Mouse (Mus musculus) heart, postnatal 36 days (tissue): ENCODE measurements around the gene Map3k6. TPM values are rescaled to one million over a fixed set of nuclear protein-coding genes. Genes with fewer than 3 reads are reported as not detected.

Source experiments
- DNase-seq, 2 experiments: peaks; one replicate each; pipeline ENCODE4 v3.0.0; 2021 to 2022
- intact Hi-C: fragments of 180-260 bp; cut with DNase I; formaldehyde crosslinking; loops from one replicate; pipeline ENCODE4 v1.15.1; 2025
- total RNA-seq, 2 experiments: library from RNA; stranded (reverse); gene quantifications; 2 replicates each; pipeline ENCODE4 v1.2.3; 2021

Map3k6 gene
- total RNA-seq, 2 experiments from 2014 or later, result 15.5 to 20.1 TPM

DNA sequence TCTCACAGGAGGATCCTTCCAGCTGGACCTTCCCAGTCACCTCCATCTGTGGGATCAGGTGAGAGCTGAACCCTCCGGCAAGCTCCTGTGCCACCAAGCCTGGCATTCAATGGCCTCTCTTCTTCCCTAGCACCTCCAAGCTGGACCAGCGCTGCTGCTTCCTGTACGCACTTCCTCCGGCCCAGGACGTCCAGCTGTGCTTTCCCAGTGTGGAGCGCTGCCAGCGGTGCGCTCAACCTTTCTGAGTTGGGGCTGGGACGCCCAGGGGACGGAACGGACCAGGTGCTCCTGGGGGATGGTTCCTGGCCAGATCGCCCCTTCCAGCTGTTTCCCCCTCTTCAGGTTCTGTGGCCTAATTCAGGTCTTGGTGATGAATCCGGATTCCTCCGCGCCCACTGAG is 6.5 kb downstream of the Map3k6 start:
- peak; percentile 55 to 69 for DNase-seq
- intact Hi-C loops, result no loop called here

DNA sequence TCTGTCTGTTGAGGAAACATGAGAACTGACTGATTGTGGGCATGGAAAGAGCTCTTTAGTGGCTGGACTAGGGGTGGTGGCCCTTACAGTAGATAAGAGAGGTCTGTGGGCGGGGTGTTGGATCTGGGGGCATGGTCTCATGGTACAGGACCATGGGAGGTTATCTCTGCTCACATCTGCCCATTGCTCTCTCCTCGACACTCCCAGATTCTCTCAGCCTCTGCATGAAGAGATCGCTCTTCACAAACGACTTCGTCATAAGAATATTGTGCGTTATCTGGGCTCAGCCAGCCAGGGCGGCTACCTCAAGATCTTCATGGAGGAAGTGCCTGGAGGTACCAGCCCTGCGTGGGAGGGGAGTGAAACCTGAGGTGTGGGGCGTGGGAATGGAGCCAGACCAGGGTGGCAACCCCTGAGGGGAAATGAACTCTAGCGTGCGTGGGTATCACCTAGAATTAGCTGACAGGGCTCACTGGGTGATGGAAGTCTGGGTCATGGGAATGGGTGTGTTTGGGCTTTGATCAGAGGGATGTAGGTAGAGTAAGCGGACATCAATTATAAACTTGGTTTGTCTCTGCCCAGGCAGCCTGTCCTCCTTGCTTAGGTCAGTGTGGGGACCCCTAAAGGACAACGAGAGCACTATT is 7.3 kb downstream of the Map3k6 start:
- intact Hi-C loops, result no loop called here
- no peak for DNase-seq

DNA sequence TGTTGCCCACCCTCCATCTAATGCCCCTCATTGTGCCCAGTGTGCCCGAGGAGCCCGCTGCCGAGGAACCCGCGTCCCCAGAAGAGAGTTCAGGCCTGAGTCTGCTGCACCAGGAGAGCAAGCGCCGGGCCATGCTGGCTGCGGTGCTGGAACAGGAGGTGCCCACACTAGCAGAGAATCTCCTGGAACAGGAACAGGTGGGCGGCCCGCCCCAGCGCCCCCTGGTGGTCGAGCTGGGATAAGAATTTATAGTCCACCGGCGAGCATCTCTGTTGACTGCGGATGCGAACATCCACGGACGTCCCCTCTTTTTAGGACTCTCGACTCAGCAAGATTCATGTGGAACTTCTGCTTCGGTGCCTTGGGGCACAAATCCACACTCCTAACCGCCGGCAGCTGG is 10.0 kb downstream of the Map3k6 start:
- intact Hi-C loops, result loop anchor here (2.0 to 5.0 kb wide), 3 partner anchors 16 to 242 kb away; no protein-coding TSS in a partner anchor
- DNase-seq, result peak; percentile 88 to 89

DNA sequence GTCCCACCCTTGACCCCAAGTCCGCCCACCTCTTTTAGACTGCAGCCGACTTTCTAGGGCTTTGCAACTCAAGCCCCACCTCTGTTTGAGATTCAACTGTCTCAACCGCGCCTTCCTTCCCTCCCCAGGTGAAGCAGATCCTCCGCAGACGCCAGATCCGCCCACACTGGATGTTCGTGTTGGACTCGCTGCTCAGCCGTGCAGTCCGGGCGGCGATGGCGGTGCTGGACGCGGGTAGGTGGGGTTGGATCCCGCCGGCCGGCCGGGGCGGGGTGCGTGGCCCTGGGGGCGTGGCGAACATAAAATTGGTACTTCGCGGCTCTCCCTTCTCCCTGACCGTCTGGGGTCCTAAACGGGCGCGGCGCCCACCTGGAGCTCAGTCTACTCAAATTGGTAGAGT is 10.6 kb downstream of the Map3k6 start:
- intact Hi-C loops, result loop anchor here (2.0 to 5.0 kb wide), 3 partner anchors 16 to 242 kb away; no protein-coding TSS in a partner anchor
- no peak for DNase-seq

DNA sequence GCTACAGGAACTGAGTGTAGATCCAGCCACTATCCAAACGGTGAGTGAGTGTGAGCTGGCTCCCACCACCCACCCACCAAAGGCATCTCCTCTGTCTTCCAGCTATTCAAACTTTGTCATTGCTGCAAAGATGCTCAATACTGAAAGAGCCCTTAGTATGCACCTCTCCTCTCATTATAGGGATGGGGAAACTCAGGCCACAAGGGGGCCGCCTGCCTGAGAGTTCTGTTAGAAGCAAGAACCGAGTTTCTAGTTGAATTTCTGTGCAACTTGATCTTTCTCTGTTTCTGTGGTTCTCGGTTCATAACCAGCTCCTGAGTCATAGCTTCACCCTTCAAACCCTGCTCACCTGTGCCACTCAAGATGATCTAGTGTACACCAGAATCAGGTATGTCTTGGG is 11.5 kb downstream of the Map3k6 start:
- intact Hi-C loops, result loop anchor here (2.0 to 5.0 kb wide), 2 partner anchors 23 to 45 kb away; no protein-coding TSS in a partner anchor

DNA sequence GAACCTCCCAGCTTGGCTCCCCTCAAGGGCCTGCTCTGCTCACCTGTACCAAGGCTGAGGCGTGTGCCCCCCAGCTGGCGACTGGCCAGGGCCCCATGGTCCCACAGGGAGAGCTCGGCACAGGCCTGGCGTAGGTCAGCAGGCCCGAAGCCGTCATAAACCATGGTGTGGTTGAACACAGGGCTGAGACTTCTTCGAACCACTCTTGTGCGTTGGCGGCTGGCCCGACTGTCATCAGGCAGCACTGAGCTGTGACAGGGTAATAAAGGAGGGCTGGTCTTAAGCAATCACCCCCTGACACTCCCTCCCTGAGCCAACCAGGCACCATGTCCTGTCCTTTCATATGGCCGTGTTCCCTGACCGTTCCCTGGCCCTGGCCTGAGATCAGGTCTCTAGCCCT is 12.8 kb downstream of the Map3k6 start:
- DNase-seq, result no peak
- intact Hi-C loops, result loop anchor here (2.0 to 5.0 kb wide), 2 partner anchors 21 to 44 kb away; no protein-coding TSS in a partner anchor

More for the DNA sequence above, 11.5 kb downstream of the Map3k6 start:
- DNase-seq, result no peak

DNA sequence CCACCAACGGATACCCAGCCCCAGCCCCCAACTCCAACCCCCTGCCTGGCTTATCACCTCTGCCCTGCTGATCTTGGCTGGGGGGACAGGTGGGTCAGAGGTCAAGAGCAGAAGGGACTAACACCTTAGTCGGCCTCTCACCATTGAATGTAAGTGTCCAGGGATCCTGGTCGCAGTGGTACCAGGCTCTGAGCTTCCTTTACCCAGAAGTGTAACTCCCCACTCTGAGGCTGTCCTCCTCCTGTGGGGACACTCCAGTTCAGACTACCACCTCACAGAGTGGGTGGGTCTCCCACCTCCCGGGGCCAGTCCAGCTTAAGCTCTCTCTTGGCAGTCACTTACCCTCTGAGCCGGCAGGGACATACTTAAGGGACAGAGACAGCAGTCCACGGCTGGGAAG is 14.8 kb downstream of the Map3k6 start:
- intact Hi-C loops, result no loop called here
- DNase-seq, result no peak

DNA sequence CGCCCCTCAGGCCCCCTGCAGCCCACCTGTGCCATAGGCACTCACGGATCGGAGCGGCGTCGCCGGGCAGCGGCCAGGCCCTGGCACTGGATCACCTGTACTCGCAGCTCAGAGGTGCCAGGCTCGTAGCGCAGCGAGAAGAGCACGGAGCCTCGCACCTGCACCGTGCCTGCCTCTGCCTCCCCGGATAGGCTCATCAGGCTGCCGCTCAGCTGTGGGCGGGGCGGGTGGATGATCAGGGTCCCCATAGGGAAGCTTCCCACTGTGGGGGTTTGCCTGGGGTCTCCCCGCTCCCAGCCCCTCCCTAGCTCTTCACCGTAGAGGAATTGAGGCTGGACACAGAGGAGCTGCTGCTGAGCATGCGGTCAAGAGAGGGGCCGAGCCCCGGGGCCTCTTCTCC is 16.2 kb downstream of the Map3k6 start:
- intact Hi-C loops, result no loop called here

DNA sequence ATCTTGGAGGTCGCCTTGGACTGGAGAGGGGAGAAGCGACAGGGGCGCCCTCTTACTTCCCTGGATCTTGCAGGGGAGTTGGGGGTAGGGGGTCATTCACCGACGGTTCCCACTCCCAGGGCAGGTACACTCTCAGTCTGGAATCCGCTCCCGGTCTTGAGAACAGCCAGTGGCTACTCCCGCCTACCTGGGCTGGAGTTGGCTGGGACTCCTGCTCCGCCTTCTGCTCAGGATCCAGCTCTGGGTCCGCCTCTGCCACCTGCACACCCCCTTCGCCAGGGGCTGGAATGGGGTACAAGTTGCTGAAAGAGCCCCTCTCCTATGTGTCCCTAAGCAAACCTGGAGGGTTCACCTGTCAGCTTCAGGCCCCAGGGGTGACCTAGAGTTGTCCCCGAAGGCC is 16.6 kb downstream of the Map3k6 start:
- intact Hi-C loops, result no loop called here
- DNase-seq, result no peak

More for the DNA sequence above, 16.2 kb downstream of the Map3k6 start:
- no peak for DNase-seq

DNA sequence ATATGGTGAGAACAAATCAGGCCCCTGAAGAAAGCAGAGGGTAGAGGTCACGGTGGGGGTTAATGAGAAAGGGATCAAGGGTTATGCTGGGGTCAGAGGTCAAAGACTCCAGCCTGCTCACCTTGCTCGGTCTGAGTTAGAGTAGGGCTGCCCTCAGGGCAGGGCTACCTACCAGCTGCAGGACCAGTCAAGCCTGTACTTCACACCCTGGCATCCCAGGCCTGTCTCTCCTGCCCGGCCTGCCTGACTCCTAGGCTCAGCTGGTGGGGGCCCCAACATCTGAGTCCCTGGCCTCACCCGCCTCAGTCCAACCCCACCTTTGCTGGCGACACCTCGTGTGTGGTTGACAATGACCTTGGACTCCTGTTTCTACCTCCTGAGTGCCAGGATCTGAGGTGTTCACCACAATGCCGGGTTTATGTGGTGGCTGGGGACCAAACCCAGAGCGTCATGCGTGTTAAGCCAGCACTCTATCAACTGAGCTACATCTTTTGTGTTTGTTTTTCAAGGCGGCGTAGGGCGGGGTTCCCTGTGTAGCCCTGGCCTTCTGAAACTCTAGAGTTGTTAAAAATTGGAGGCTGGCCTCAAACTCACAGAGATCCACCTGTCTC is 17.3 kb downstream of the Map3k6 start:
- intact Hi-C loops, result no loop called here
- DNase-seq, result no peak

DNA sequence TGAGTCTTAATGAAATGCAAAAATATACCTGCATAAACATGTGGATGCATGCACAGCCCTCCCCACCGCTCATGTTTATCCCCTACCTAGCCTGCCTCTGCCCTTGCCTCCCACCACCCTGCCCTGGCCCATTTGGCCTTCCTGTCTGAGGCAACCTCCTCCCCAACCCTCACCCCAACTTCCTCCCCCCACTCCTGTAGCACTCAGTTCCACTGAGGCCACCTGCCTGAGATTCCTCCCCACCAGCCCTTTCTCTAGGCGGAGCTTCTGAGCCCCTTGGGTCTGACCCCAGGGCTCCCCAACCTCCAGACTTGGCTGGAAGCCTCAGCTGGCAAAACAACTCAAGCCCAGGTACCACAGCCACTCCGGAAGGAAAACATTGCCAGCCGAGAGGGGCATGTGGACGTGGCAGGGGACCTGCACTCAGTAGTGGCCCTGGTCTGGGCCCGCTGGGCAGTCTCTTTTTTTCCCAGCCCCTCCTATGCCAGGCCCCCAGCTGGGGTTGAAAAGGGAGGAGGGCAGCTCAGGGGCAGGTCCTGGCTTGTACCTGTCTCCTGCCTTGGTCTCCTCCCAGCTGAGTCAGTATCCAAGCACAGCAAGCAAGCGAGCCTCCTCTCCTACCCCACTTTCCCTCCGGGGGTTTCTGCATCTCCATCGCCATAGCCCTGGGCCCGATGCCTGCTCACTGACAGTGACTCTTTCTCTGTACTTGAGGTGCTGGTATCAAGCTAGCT is 21.2 kb downstream of the Map3k6 start:
- intact Hi-C loops, result no loop called here
- DNase-seq, result no peak

DNA sequence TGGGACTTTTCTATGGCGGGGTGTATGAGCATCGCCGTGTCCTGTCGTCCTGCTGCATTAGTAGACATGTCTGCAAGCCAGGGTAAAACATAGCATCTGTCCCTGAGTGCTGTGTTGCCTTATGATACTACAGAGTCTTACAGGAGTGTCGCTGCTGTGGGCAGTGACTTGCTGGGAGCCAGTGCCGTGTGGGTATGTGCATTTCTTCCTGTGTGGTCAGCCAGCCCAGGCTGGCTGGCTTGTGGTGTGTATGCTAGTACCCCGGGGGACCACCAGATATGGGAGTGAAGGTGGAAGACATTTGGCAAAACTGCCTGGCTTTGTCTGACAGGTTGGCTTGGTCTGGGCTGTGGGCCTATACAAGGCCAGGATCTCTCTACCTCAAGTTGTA is 21.8 kb downstream of the Map3k6 start:
- intact Hi-C loops, result no loop called here
- no peak for DNase-seq

DNA sequence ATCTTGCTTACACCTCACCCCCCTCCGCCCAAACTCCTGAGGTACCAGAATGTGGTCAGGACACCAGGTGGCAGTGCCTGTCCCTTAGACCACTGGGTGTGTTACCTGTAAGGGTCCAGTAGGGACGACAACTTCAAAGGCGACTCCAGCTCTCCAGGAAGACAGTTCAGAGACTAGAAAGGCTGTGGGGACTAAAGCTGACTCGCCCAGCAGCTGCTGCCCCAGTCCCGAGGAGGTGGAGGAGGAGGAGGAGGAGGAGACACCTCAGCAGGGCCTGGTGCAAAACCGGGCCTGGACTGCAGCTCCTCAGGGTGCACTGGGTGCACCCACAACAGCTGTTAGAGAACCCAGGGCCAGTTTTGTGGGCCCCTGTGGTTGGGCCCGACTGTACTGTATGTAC is 22.3 kb downstream of the Map3k6 start, which contains the start of gene Sytl1:
Sytl1 (minus strand) TSS at position 232 of the 400 bp plus-strand sequence.
- intact Hi-C loops, result no loop called here
- no peak for DNase-seq

DNA sequence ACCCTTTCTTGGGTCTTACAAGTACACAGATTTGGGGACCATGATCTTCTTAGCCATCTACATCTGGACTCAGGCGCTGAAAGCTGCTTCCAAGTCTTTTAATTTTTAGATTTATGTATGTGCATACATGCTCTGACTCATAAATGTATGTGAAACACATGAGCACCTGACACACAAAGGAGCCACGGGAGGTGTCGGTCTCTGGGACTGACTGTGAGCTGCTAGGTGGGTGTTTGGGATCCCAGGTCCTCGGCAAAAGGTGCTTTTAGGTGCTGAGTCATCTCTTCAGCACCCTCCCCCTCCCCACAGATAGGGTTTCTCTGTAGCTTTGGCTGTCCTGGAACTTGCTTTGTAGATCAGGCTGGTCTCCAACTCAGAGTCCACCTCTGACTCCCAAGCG is 23.1 kb downstream of the Map3k6 start:
- intact Hi-C loops, result no loop called here
- no peak for DNase-seq

DNA sequence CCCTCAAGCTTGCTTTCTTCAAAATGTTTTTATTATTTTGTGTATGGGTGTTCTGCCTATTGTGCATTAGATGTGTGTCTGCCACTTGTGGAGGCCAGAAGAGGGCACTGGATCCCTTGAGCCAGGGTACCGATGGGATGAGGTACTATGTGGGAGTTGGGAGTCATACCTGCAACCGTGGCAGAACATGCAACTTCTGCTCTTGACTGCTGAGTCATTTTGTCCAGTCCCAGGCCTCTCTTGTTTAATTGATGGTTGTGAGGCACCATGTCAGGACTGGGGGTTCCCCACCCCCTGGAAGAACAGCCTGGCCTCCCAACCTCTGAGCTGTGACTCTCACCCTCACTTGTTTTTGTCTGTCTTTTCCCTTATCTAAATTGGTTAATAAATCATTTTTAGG is 23.9 kb downstream of the Map3k6 start:
- intact Hi-C loops, result no loop called here
- DNase-seq, result no peak

DNA sequence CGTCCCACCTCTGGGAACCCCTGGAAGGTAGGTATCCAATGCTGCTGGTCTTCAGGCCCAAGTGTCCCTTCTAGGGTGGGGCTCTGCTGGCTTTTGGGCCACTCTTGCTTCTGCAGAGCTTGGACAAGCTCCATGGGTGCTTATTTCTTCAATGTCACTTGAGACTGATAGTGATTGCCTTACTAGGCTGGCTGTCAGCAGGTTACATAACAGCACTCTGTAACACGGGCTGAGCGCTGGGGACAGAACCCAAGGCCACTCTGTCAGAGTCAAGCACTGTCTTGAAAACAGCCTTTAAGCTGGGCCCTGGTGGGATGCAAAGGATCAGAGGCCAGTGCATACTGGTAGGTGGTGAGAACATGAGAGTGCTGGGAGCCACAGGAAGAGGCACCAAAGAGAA is 24.7 kb downstream of the Map3k6 start:
- intact Hi-C loops, result no loop called here
- DNase-seq, result no peak

DNA sequence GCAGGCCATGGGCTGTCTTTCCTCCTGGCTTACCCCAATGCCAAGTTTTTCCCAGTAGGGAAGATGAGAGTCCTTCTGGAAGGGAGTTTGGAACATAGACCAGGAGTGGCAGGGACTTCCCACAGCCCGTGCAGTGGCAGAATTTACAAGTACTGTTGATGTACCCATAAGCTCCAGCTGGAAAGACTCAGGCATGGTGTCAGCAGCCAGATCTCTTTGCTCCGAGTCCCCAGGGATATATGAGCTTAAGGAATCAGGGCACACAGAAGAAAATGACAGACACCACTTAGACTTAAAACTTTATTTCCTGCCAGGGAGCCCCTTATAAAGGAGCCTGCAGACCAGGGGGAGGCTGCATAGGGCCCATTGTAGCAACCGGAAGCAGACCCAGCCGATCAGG is 25.1 kb downstream of the Map3k6 start:
- intact Hi-C loops, result no loop called here
- DNase-seq, result no peak

DNA sequence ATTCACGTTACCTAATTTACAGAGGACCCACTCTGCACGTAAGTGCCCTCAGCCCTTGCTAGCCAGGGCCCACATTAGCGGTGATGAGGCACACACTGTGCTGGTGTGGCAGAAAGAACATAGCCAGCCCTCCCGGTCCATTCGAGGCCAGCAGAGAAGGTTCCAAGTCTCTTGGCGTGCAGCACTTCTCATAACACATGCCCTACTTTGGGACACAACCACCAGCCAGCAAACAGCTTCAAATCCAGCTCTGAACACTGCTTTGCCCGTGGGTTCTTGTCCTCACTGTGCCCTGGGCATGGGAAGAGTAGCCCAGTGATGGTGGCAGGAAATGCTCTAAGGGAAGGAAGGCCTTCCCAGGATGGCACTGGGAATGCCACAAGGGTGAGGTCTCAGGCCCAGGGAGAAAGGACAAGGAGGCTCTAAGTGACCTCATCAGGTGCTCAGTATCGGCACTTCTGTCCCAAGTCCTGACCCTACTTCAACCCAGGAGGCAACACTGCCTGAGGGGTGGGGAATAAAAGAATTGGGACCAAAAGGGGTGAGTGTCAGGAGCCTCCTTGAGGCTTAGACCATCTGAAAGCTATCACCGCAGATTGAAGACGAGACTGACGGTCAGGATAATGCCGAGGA is 25.7 kb downstream of the Map3k6 start:
- intact Hi-C loops, result no loop called here
- no peak for DNase-seq

DNA sequence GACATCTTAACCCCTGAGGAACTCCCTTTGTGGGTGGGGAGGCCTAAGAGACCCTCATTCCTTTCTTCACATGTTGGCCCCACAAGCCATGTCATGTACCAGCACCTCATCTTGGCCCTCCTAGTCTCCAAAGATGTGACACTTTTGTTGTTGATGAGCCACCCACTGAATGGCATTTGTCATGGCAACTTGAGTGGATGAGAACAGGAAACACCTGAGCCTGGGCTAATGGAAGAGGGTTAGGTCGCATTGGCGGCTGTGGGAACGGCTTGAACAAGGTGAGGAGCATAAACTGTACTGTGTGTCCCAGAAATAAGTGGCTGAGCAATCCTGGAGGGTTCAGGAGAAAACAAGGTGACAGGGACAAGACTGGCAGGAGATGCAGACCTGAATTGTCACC is 28.3 kb downstream of the Map3k6 start:
- no peak for DNase-seq
- intact Hi-C loops, result no loop called here

DNA sequence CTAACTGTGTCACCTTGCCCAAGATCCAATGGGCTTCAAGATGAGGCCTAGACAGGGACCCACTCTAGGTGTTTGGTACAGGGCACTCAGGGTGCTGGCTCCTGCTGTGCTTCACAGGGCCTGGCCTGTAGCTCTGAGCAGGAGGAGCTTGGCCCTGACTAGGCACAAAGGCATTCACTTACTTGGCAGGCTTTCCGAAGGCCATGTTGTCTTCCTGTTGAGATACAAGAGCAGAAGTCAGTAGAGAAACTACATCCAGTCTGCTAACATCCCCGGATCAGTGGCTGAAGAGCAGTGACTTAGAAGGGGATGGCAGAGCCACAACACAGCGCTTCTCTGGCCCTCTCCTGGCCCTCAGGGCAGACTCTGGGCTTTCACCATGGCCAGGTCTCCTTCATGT is 29.0 kb downstream of the Map3k6 start:
- peak; percentile 57 for DNase-seq
- intact Hi-C loops, result no loop called here

DNA sequence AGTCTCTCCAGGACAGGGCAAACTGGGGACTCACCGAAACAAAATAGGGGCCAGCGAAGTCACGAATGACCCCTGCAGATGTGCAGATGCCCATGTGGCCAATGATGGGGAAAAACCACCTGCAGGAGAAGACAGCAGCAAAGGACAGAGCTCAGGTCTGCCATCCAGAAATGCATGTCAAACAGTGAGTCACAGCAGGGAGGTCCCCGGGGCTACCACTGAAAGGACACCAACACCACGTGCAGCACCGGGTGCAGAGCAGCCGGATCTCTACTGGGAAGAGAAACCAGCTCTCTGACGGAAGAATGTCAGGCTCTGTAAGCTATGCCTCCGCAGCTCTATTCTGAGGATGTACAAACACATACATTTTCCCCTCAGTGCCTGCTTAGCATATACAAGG is 30.3 kb downstream of the Map3k6 start:
- no peak for DNase-seq
- intact Hi-C loops, result no loop called here
